Mouse (Mus musculus): Measurements from ENCODE around the gene Usp39.

Usp39 gene

GRCm38 (mm10) chr6:72371571-72371970 lies 26.6 kb upstream of the Usp39 start:
- no peak for DNase-seq (ENCODE audit: low read depth, low spot score)

DNA sequence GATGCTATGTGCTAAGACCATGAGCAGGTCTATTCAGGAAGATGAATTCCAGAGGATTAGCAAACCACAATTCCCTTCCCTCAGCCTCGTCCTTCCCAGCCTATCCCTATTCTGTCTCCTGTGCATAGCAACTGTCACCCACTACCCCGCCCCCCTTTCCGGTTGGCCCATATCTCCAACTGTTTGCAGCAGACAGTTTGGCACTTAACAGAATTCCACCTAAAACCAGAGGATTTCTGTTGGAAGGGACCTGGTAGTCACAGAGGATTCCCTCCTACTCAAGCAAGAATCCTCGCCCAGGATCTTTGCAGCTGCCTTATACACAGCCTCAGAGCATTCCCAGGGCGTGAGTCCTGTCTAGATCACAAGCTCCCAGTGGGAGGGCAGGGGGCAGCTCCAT lies 26.2 kb upstream of the Usp39 start:
- no peak for DNase-seq (ENCODE audit: low read depth, low spot score)

DNA sequence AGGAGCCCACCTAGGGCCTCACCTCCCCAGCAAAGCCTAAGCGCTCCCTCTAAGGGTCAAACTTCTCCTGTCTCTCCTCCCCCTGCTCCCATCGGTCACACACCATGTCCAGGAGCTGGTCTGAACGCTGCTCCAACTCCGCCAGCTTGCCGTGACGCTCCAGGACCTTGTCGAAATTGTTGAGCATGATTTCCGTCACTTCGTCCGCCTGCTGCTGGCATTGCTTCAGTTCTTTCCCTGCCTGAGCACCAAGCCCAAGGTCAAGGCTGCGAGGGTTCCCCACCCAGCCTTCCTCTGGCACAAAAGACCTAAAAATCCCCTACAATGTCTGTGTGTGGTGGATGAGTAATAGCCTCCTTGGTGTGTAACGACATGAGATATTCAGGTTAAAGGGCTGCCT lies 25.1 kb upstream of the Usp39 start:
- DNase-seq (ENCODE audit: low read depth, low spot score) = no peak

DNA sequence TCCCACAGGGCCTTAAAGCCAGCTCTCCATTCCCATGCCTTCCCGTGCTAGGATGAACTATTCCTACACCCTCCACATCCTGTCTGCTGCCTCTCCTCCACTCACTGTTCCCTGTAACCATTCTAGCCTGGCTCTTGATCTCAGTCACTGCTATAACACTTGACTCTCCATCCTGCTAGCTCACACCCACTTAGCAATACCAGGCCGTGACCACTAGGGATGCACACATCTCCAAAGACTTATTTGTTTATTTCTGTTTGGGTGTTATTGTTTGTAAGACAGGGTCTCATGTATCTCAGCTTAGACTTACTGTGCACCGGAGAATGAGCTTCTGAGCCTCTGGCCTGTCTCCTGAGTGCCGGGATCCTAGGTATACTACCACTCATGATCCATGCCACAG lies 24.6 kb upstream of the Usp39 start:
- DNase-seq (ENCODE audit: low read depth, low spot score) = no peak

DNA sequence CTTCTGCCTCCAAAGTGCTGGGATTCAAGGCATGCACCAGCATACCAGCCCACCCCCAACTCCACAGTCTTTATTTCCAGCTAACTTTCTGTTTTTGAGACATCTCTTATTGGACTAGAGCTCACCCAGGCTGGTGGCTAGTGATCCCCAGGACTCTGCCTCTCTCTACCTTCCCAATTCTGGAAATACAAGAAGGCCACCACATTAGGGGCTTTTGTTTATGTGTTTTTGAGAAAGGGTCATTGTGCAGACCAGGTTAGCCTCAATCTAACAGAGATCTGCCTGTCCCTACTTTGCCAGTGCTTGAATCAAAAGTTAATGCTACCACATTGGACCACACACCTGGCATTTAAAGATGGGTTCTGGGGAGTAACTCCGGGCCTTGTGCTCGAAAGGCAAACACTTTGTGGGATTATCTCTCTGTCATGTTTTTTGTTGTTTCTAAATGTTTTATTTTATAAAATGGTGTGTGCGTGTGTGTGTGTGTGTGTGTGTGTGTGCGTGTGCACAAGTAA lies 22.5 kb upstream of the Usp39 start:
- no peak for DNase-seq (ENCODE audit: low read depth, low spot score)

GRCm38 (mm10) chr6:72366844-72367443 lies 22.0 kb upstream of the Usp39 start, which contains the start of gene Rnf181:
TSS of gene Rnf181 (minus strand) at chr6:72366956.
- DNase-seq (ENCODE audit: low read depth, low spot score) = no peak

DNA sequence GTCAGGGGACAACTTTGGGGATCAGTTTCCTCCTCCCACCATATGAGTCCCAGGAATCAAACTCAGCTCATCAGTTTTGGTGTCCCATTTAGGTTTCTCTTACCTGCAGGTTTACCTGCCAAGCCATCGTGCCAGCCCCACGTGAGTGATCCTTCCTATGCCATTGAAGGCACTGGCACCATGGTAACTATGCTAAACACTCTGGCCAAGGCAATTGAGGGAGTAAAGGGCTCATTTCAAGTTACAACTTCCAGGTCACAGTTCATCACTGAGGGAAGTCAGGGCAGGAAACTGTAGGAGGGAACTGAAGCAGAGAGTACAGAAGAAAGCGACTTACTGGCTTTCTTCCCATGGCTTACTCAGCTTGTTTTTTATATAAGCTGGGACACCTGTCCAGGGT lies 21.3 kb upstream of the Usp39 start:
- DNase-seq (ENCODE audit: low read depth, low spot score) = no peak

DNA sequence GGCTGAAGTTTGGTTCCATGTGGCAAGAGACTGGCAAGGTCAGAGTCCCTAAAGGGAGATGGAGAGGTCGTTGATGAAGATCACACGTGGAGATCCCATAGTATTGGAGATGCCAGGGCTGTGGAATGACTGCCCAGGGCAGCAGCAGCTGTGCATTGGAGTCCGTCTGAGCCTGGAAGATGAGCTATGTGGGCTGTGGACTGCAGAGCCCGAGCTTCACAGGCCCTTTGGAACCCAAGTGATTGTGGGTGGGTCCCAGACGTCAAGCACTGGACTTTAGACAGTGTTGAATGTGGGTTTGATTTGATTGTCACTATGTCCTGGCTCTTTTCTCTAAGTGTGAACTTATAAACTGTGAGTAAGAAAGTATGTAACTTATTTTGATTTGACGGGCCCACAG lies 20.0 kb upstream of the Usp39 start:
- no peak for DNase-seq (ENCODE audit: low read depth, low spot score)

DNA sequence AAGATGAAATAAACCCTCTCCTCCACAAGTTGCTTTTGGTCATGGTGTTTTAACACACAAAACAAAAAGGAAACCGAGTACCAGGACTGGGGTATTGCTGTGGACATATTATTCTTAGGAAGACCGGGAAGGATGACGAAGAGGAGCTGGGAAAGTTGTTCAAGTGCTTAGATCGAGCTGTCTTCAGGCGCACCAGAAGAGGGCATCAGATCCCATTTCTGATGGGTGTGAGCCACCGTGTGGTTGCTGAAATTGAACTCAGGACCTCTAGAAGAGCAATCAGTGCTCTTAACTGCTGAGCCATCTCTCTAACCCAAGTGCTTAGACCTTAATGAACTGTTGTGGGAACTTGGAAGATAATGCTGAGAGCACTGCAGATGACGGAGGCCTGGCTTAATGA lies 19.0 kb upstream of the Usp39 start:
- DNase-seq (ENCODE audit: low read depth, low spot score) = no peak

GRCm38 (mm10) chr6:72362132-72363028 lies 17.4 kb upstream of the Usp39 start:
- peak; percentile 97 for DNase-seq (ENCODE audit: low read depth, low spot score)

DNA sequence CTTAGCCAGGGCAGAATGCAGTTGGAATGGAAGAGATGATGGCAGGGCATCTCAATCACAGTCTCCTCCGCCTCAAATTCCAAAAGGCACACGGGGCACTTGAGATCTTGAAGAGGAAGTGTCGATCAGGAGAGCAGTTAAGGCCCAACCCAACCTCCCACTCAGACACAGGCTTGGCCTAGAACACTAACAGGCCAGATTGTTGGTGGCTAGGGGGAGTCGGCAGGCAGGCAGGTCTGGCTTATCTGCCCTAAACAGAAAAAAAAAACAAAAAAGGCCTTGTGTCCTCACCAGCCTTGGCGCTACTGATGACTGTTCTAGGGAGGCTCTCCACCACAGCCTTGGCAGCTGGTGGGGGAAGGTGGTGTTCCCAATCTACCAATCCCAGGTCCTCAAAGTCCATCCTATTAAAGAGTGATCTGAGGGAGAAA lies 16.2 kb upstream of the Usp39 start:
- DNase-seq (ENCODE audit: low read depth, low spot score) = no peak

DNA sequence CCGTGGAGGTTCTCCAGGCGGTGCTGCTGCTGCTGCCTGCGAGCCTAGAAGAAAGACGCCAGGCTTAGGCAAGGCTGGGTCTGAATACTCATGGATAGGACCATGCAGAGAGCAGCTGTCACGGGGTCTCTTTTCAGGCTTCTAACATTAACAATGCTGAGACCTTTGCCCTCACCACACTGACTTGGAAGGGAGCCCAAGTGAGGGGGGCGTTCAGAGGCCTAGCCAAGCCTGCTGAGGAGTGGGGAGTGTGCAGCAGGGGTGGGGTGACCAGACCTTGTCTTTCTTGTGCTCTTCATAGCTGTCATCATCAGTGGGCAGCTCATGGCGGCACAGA lies 15.6 kb upstream of the Usp39 start:
- DNase-seq (ENCODE audit: low read depth, low spot score) = no peak

GRCm38 (mm10) chr6:72359891-72360598 lies 15.1 kb upstream of the Usp39 start:
- DNase-seq (ENCODE audit: low read depth, low spot score) = no peak

DNA sequence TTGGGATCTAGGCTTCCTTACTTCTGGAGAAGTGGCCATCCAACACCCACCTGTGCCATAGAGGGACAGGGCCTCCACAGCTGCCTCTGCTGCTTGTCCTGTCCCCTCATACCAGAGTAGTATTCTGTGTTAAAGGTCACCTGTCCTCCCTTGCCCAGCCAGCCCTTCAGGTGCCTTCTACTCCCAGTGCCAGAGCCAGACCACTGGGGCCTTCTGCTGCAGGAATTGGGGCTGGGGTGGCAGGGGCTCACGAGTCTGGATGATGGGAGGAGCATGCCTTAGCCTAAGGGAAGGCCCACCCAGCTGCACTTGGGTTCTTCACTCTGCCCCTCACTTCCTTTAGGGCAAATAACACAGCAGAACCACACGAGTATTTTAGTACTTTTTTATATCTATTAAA lies 14.4 kb upstream of the Usp39 start:
- DNase-seq (ENCODE audit: low read depth, low spot score) = no peak

- no peak for DNase-seq (ENCODE audit: low read depth, low spot score)
Observed at GRCm38 (mm10) chr6:72358086-72358764, 13.2 kb upstream of the Usp39 start.

DNA sequence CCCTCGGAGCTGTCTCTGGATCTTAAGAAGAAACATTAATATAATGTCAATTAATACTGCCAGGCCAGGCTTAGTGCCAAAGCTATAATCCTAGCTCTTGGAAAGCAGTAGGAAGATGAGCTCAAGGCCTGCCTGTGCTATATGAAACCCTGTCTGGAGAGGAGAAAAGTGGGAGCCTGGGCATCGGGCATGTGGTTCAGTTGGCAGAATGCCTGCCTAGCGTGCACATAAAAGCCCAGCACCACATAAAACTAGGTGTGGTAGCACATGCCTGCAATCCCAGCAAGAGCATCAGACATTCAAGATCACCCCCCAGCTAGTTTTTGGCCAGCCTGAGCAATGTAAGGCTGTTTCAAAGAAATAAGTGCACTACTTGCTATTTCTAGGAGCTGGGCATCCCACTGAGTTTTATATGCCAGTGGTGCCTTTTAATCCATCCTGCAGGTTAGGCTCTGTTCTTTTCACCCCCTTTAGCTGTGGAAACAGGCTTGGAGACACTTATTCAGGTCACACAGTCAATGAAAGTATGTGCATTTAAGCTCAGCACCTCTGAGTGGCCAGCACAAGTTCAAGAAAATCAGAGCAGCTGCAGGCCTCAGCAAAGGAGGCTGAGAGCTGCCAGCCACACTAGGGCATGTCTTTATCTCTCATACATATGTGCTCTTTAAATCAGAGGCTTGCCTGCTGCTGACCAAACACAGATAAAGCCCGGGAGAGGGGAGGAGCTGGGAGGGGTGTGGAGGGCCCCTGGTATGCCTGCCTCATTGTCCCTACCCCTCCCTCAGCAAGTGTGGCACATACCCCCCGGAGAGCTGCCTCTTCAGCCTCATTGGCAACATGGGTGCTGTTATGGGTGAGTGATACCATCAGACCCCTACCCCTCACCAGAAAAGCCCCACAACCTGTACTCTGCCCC lies 12.4 kb upstream of the Usp39 start:
- DNase-seq (ENCODE audit: low read depth, low spot score) = no peak

DNA sequence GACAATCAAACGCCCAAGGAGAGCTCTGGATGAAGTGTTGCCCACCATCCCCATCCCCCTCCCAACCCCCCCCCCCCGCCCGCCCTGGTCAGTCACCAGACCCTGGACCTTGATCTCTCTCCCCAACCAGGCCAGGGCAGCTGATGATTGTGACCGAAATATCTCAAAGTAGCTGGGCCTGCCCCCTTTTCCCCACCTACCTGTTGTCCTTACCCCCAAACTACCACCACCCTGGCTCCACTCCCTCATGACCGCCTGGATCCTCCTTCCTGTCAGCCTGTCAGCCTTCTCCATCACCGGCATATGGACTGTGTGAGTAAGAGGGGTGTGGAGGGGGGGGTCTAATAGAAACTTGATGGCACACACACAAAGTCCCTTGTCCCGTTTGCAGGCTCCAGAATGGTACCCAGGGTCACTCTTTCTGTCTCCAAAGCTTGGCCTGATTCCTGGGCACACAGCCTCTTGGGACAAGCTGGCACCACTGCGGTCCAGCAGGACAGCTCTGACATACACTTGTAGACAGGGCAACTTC lies 11.1 kb upstream of the Usp39 start:
- no peak for DNase-seq (ENCODE audit: low read depth, low spot score)

- peak; percentile 94 for DNase-seq (ENCODE audit: low read depth, low spot score)
Observed at GRCm38 (mm10) chr6:72355066-72355911, 10.3 kb upstream of the Usp39 start, which contains the start of gene Tmem150a. TSS of gene Tmem150a (plus strand) at chr6:72355447.

DNA sequence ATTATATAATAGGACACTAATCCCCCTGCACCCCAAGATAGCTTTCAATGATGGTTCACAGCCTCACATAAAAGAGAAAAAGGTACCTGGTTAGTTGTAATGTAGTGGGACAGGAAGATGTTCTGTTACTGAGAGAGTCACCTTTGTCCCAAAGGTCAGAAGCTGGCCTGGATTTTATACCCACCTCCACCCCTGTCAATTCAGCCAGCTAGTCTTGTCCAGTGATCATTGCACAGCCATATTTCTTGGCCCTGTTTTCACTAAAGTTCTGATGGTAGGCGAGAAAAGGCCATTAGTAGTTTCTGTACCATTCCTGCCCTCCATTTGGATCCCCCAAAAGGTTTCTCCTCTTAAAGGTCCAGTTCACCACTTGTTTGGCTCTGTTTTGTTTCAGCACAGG lies 9.0 kb upstream of the Usp39 start:
- no peak for DNase-seq (ENCODE audit: low read depth, low spot score)
